Mouse (Mus musculus): ENCODE measurements around the gene Orc5. TPM values are rescaled to one million over a fixed set of nuclear protein-coding genes. Genes with fewer than 3 reads are reported as not detected.

The Orc5 gene
- polyA plus RNA-seq, 1 experiment from 2014 or later: 47.1 TPM

GRCm38 (mm10) chr5:22572881-22573280 lies 22.7 kb upstream of the Orc5 start:
- Histone ChIP-seq H3K9me3 (replicated peaks; ENCODE audit: control insufficient read depth, low read length) (no peaks in the 10 kb centered on the region), H3K27ac (ENCODE audit: low read length) (no peak overlapping the region), H3K9ac (ENCODE audit: low read depth, low read length) (no peak overlapping the region), H3K4me3 (ENCODE audit: low read depth, low read length) (no peak overlapping the region), H3K27me3 (ENCODE audit: control insufficient read depth, insufficient read depth, low read depth, low read length) (no peaks in the 10 kb centered on the region), H3K36me3 (ENCODE audit: control insufficient read depth, insufficient read depth) (no peaks in the 10 kb centered on the region), H3K4me1 (ENCODE audit: control insufficient read depth, low read depth, low read length) (no peaks in the 10 kb centered on the region), H3K4me2 (ENCODE audit: low read depth, low read length) (no peak overlapping the region)
- ATAC-seq (ENCODE audit: low read depth): no peak
- 91% methylated on average over 6 of the region's 6 CpGs for WGBS (ENCODE audit: insufficient replicate concordance)

GRCm38 (mm10) chr5:22572456-22572855 lies 22.2 kb upstream of the Orc5 start:
- Histone ChIP-seq H3K4me1 (ENCODE audit: control insufficient read depth, low read depth, low read length) (no peaks in the 10 kb centered on the region), H3K36me3 (ENCODE audit: control insufficient read depth, insufficient read depth) (no peaks in the 10 kb centered on the region), H3K9ac (ENCODE audit: low read depth, low read length) (no peak overlapping the region), H3K27me3 (ENCODE audit: control insufficient read depth, insufficient read depth, low read depth, low read length) (no peaks in the 10 kb centered on the region), H3K4me2 (ENCODE audit: low read depth, low read length) (no peak overlapping the region), H3K4me3 (ENCODE audit: low read depth, low read length) (no peak overlapping the region), H3K9me3 (replicated peaks; ENCODE audit: control insufficient read depth, low read length) (no peaks in the 10 kb centered on the region), H3K27ac (ENCODE audit: low read length) (no peak overlapping the region)
- ATAC-seq (ENCODE audit: low read depth): no peak
- 45% methylated on average over 3 of the region's 3 CpGs for WGBS (ENCODE audit: insufficient replicate concordance)

GRCm38 (mm10) chr5:22565708-22566107 lies 15.5 kb upstream of the Orc5 start:
- no peak overlapping the region for H3K9ac ChIP-seq (ENCODE audit: low read depth, low read length)
- H3K9me3 ChIP-seq (replicated peaks; ENCODE audit: control insufficient read depth, low read length): no peaks in the 10 kb centered on the region
- no peaks in the 10 kb centered on the region for H3K4me1 ChIP-seq (ENCODE audit: control insufficient read depth, low read depth, low read length)
- H3K36me3 ChIP-seq (ENCODE audit: control insufficient read depth, insufficient read depth): no peaks in the 10 kb centered on the region
- H3K4me3 ChIP-seq (ENCODE audit: low read depth, low read length): no peak overlapping the region
- 58% methylated on average over 2 of the region's 2 CpGs for WGBS (ENCODE audit: insufficient replicate concordance)
- H3K27me3 ChIP-seq (ENCODE audit: control insufficient read depth, insufficient read depth, low read depth, low read length): no peaks in the 10 kb centered on the region
- ATAC-seq (ENCODE audit: low read depth): no peak
- H3K4me2 ChIP-seq (ENCODE audit: low read depth, low read length): no peak overlapping the region
- no peak overlapping the region for H3K27ac ChIP-seq (ENCODE audit: low read length)

GRCm38 (mm10) chr5:22559801-22560200 lies 9.6 kb upstream of the Orc5 start:
- no peak overlapping the region for H3K27ac ChIP-seq (ENCODE audit: low read length)
- H3K9me3 ChIP-seq (replicated peaks; ENCODE audit: control insufficient read depth, low read length): no peaks in the 10 kb centered on the region
- H3K4me2 ChIP-seq (ENCODE audit: low read depth, low read length): no peak overlapping the region
- H3K9ac ChIP-seq (ENCODE audit: low read depth, low read length): no peak overlapping the region
- no peak for ATAC-seq (ENCODE audit: low read depth)
- no peaks in the 10 kb centered on the region for H3K27me3 ChIP-seq (ENCODE audit: control insufficient read depth, insufficient read depth, low read depth, low read length)
- no peak overlapping the region for H3K4me3 ChIP-seq (ENCODE audit: low read depth, low read length)
- H3K4me1 ChIP-seq (ENCODE audit: control insufficient read depth, low read depth, low read length): peaks cover 19% of the 10 kb centered on the region
- no peaks in the 10 kb centered on the region for H3K36me3 ChIP-seq (ENCODE audit: control insufficient read depth, insufficient read depth)
- 77% methylated on average over 2 of the region's 2 CpGs for WGBS (ENCODE audit: insufficient replicate concordance)

- Histone ChIP-seq H3K27me3 (ENCODE audit: control insufficient read depth, insufficient read depth, low read depth, low read length) (no peaks in the 10 kb centered on the region), H3K4me2 (ENCODE audit: low read depth, low read length) (peak overlapping the region; percentile 53), H3K9me3 (replicated peaks; ENCODE audit: control insufficient read depth, low read length) (peaks cover 4% of the 10 kb centered on the region; the same call in 1 of the 2 replicates), H3K4me3 (ENCODE audit: low read depth, low read length) (peak overlapping the region; percentile 17; the same call in 1 of the 2 replicates), H3K4me1 (ENCODE audit: control insufficient read depth, low read depth, low read length) (peaks cover 19% of the 10 kb centered on the region), H3K36me3 (ENCODE audit: control insufficient read depth, insufficient read depth) (no peaks in the 10 kb centered on the region), H3K27ac (ENCODE audit: low read length) (peak overlapping the region; percentile 94), H3K9ac (ENCODE audit: low read depth, low read length) (peak overlapping the region; percentile 41; the same call in 1 of the 2 replicates)
- WGBS (ENCODE audit: insufficient replicate concordance): 30% methylated on average over 4 of the region's 4 CpGs
- peak; percentile 98 for ATAC-seq (ENCODE audit: low read depth)
Observed at GRCm38 (mm10) chr5:22557491-22558113, 7.4 kb upstream of the Orc5 start.

GRCm38 (mm10) chr5:22556713-22557112 lies 6.5 kb upstream of the Orc5 start:
- no peak overlapping the region for H3K4me3 ChIP-seq (ENCODE audit: low read depth, low read length)
- peaks cover 19% of the 10 kb centered on the region for H3K4me1 ChIP-seq (ENCODE audit: control insufficient read depth, low read depth, low read length)
- H3K27me3 ChIP-seq (ENCODE audit: control insufficient read depth, insufficient read depth, low read depth, low read length): no peaks in the 10 kb centered on the region
- peak overlapping the region; percentile 94 for H3K27ac ChIP-seq (ENCODE audit: low read length)
- peaks cover 4% of the 10 kb centered on the region; the same call in 1 of the 2 replicates for H3K9me3 ChIP-seq (replicated peaks; ENCODE audit: control insufficient read depth, low read length)
- peak; percentile 54 for ATAC-seq (ENCODE audit: low read depth)
- peak overlapping the region; percentile 53 for H3K4me2 ChIP-seq (ENCODE audit: low read depth, low read length)
- peak overlapping the region; percentile 46 for H3K9ac ChIP-seq (ENCODE audit: low read depth, low read length)
- H3K36me3 ChIP-seq (ENCODE audit: control insufficient read depth, insufficient read depth): no peaks in the 10 kb centered on the region
- 53% methylated on average over 4 of the region's 4 CpGs for whole genome bisulfite sequencing (ENCODE audit: insufficient replicate concordance)

GRCm38 (mm10) chr5:22552233-22552765 lies 2.1 kb upstream of the Orc5 start:
- no peaks in the 10 kb centered on the region for H3K27me3 ChIP-seq (ENCODE audit: control insufficient read depth, insufficient read depth, low read depth, low read length)
- no peak overlapping the region for H3K9ac ChIP-seq (ENCODE audit: low read depth, low read length)
- peaks cover 4% of the 10 kb centered on the region; the same call in 1 of the 2 replicates for H3K9me3 ChIP-seq (replicated peaks; ENCODE audit: control insufficient read depth, low read length)
- no peak for ATAC-seq (ENCODE audit: low read depth)
- no peak overlapping the region for H3K4me3 ChIP-seq (ENCODE audit: low read depth, low read length)
- no peak overlapping the region for H3K27ac ChIP-seq (ENCODE audit: low read length)
- H3K4me2 ChIP-seq (ENCODE audit: low read depth, low read length): no peak overlapping the region
- H3K36me3 ChIP-seq (ENCODE audit: control insufficient read depth, insufficient read depth): peaks cover 4% of the 10 kb centered on the region
- peaks cover 24% of the 10 kb centered on the region for H3K4me1 ChIP-seq (ENCODE audit: control insufficient read depth, low read depth, low read length)
- WGBS (ENCODE audit: insufficient replicate concordance): 87% methylated on average over 14 of the region's 14 CpGs

- Histone ChIP-seq H3K4me1 (ENCODE audit: control insufficient read depth, low read depth, low read length) (peaks cover 37% of the 10 kb centered on the region), H3K4me2 (ENCODE audit: low read depth, low read length) (peak overlapping the region; percentile 75), H3K4me3 (ENCODE audit: low read depth, low read length) (peak overlapping the region; percentile 81), H3K9ac (ENCODE audit: low read depth, low read length) (peak overlapping the region; percentile 85), H3K9me3 (replicated peaks; ENCODE audit: control insufficient read depth, low read length) (peaks cover 4% of the 10 kb centered on the region; the same call in 1 of the 2 replicates), H3K27me3 (ENCODE audit: control insufficient read depth, insufficient read depth, low read depth, low read length) (no peaks in the 10 kb centered on the region), H3K36me3 (ENCODE audit: control insufficient read depth, insufficient read depth) (peaks cover 18% of the 10 kb centered on the region), H3K27ac (ENCODE audit: low read length) (peak overlapping the region; percentile 93)
- peak; percentile 2 for ATAC-seq (ENCODE audit: low read depth)
- 2% methylated on average over 11 of the region's 11 CpGs for WGBS (ENCODE audit: insufficient replicate concordance)
Observed at GRCm38 (mm10) chr5:22549366-22550032, 730 bp downstream of the Orc5 start.
